Mouse (Mus musculus) embryonic facial prominence, embryonic 14.5 days (tissue): Measurements from ENCODE around the gene Dennd4b. TPM values are rescaled to one million over a fixed set of nuclear protein-coding genes. Genes with fewer than 3 reads are reported as not detected.

Experiments used
- ATAC-seq: fragments of 200-750 bp; cut with Nextera tagmentation; 2 replicates; pipeline ENCODE4 v1.8.0; 2017; ENCODE audit warnings: low read depth, moderate number of reproducible peaks, moderate TSS enrichment
- DNase-seq: peaks from one replicate; pipeline ENCODE4 v3.0.0-alpha.2; 2015; ENCODE audit warnings: low spot score
- H3K27ac ChIP-seq: fragments of 300-500 bp; sonication (generic); replicated peaks from 2 replicates; pipeline ENCODE4 v1.5.1; 2014; ENCODE audit warnings: low read depth, mild to moderate bottlenecking, low read length, moderate library complexity
- H3K27me3 ChIP-seq: fragments of 300-500 bp; sonication (generic); replicated peaks from 2 replicates; pipeline ENCODE4 v1.6.1; 2014; ENCODE audit warnings: low read length; ENCODE audit not compliant: control insufficient read depth, insufficient read depth
- H3K36me3 ChIP-seq: fragments of 300-500 bp; sonication (generic); 2 replicates; pipeline ENCODE4 v1.6.1; 2014; ENCODE audit warnings: low read length, mixed read lengths; ENCODE audit not compliant: control insufficient read depth, insufficient read depth
- H3K4me1 ChIP-seq: fragments of 300-500 bp; sonication (generic); 2 replicates; pipeline ENCODE4 v1.6.1; 2014; ENCODE audit warnings: antibody characterized with exemption, low read length; ENCODE audit not compliant: control insufficient read depth, insufficient read depth
- H3K4me2 ChIP-seq: fragments of 300-500 bp; sonication (generic); 2 replicates; pipeline ENCODE4 v1.6.1; 2014; ENCODE audit warnings: low read depth, mild to moderate bottlenecking, low read length, moderate library complexity, mixed read lengths
- H3K4me3 ChIP-seq: fragments of 300-500 bp; sonication (generic); 2 replicates; pipeline ENCODE4 v1.5.1; 2014; ENCODE audit warnings: low read depth, mild to moderate bottlenecking, low read length
- H3K9ac ChIP-seq: fragments of 300-500 bp; sonication (generic); 2 replicates; pipeline ENCODE4 v1.6.1; 2014; ENCODE audit warnings: low read depth, mild to moderate bottlenecking, low read length, moderate library complexity, mixed read lengths
- H3K9me3 ChIP-seq: fragments of 300-500 bp; sonication (generic); 2 replicates; pipeline ENCODE4 v1.6.1; 2016; ENCODE audit warnings: low read length; ENCODE audit not compliant: control insufficient read depth
- WGBS: fragments of 180-500 bp; shearing (Covaris S2); extraction: QIAGEN DNeasy Blood & Tissue Kit; methylation state at CpG from one replicate; pipeline ENCODE4 v1.1.7; 2014; 5-methylcytosine and 5-hydroxymethylcytosine counted together
- polyA plus RNA-seq: library from polyadenylated mRNA; unstranded; fragments of >200 nt; fragmentation: Nextera tagmentation; extraction: Ambion mirVana; gene quantifications from 2 replicates; pipeline ENCODE4 v1.2.1, GENCODE M21; 2014

Gene Dennd4b
- polyA plus RNA-seq, 1 experiment from 2014 or later = 4.7 TPM

GRCm38 (mm10) chr3:90231075-90231474, 33.9 kb upstream of the Dennd4b start:
- ATAC-seq = no peak
- 16% methylated on average over 8 of the region's 8 CpGs for WGBS
- peak overlapping the region; percentile 92; the same call in 1 of the 2 replicates for H3K27ac ChIP-seq

GRCm38 (mm10) chr3:90231507-90232333, 33.3 kb upstream of the Dennd4b start, which contains the start of gene Jtb:
Jtb (plus strand) TSS chr3:90231597.
- Histone ChIP-seq H3K9me3 (no peaks in the 10 kb centered on the region), H3K4me2 (peak within 1 kb of the TSS; percentile 83), H3K27ac (peak within 1 kb of the TSS; percentile 92), H3K4me3 (peak within 1 kb of the TSS; percentile 75), H3K27me3 (no peaks in the 10 kb centered on the region), H3K36me3 (peaks cover 31% of the 10 kb centered on the region), H3K4me1 (no peaks in the 10 kb centered on the region), H3K9ac (peak within 1 kb of the TSS; percentile 84)
- ATAC-seq = peak; percentile 98
- peak; percentile 97 for DNase-seq
- WGBS = 1% methylated on average over 52 of the region's 61 CpGs

More at GRCm38 (mm10) chr3:90231075-90231474, 33.9 kb upstream of the Dennd4b start:
- Histone ChIP-seq H3K4me3 (peak overlapping the region; percentile 75), H3K4me1 (no peaks in the 10 kb centered on the region), H3K4me2 (peak overlapping the region; percentile 83), H3K9ac (peak overlapping the region; percentile 84), H3K9me3 (no peaks in the 10 kb centered on the region), H3K27me3 (no peaks in the 10 kb centered on the region), H3K36me3 (peaks cover 26% of the 10 kb centered on the region)
- no peak for DNase-seq

DNA sequence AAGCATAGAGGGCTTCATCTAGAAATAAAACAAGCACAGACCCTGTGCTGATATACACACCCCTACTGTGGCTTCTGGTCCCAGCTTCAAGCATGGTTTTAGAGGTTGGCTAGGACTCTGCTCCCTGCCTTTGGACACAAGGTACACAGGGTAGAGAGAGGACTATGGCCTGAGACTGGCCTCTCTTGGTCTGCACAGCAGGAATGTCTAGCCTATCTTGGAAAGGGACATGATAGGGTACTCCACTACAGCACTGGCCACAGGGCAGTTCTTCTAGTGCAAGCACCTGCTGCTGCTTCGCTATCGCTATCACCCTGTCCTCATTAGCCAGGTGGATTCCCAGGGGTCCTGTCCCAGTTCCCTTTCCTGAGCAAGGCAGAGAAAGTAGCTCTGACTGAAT, 23.7 kb upstream of the Dennd4b start:
- Histone ChIP-seq H3K27ac (no peak overlapping the region), H3K4me1 (peaks cover 13% of the 10 kb centered on the region), H3K9ac (no peak overlapping the region), H3K27me3 (no peaks in the 10 kb centered on the region), H3K9me3 (no peaks in the 10 kb centered on the region), H3K4me2 (no peak overlapping the region), H3K36me3 (peaks cover 7% of the 10 kb centered on the region; the same call in 1 of the 2 replicates), H3K4me3 (no peak overlapping the region)
- DNase-seq = no peak
- ATAC-seq = no peak
- WGBS = 85% methylated on average over 2 of the region's 2 CpGs

- Histone ChIP-seq H3K27ac (no peak overlapping the region), H3K27me3 (no peaks in the 10 kb centered on the region), H3K36me3 (peaks cover 3% of the 10 kb centered on the region; the same call in 1 of the 2 replicates), H3K4me3 (no peak overlapping the region), H3K9ac (no peak overlapping the region), H3K4me1 (peaks cover 13% of the 10 kb centered on the region), H3K4me2 (no peak overlapping the region), H3K9me3 (no peaks in the 10 kb centered on the region)
- ATAC-seq = no peak
- WGBS = 84% methylated on average over 10 of the region's 10 CpGs
- no peak for DNase-seq
Observed at GRCm38 (mm10) chr3:90241669-90242358, 23.2 kb upstream of the Dennd4b start.

DNA sequence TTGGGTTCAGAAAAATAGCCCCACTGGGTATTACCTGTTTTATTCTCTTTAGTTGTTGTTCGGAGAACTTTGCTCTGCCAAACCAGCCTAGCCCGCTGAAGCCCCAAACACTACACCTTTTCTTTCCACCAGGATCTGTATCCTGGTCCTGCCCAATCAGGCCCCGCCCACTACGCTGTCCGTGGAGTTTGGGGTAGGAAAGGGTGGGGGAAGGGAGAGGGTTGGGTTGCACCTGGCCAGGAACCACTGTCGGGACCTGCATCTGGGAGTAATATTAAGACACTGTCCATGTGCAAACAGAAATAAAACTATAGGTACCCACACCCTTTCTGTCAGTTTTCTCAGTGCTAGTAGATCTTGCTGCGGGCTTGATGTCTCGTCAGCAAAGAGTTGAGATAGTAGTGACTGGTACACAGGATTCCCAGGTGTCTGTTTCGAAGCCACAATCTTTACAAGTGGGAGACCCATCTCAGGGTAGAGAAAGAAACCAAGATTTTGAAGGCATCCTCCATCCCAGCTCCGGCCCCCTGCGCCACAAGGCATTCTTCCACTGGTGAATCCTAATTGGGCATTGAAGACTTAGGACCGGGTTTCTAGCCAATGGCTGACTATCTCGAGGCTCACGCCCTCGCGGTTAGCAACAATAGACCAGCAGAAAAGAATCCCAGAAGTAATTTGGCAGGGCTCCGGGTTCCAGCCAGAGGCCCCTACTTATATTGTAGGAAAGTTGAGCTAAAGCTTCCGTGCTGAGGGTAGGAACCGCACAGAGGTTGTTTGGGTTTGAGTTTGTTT, 21.8 kb upstream of the Dennd4b start, which contains the start of gene Creb3l4:
TSS of gene Creb3l4 (minus strand) at position 529 of the 792 bp plus-strand sequence.
- 4% methylated on average over 19 of the region's 19 CpGs for WGBS
- peak; percentile 95 for DNase-seq
- ATAC-seq = peak; percentile 79
- Histone ChIP-seq H3K4me2 (peak within 1 kb of the TSS; percentile 66), H3K9ac (peak within 1 kb of the TSS; percentile 54), H3K27me3 (no peaks in the 10 kb centered on the region), H3K36me3 (no peaks in the 10 kb centered on the region), H3K4me1 (peaks cover 13% of the 10 kb centered on the region), H3K9me3 (no peaks in the 10 kb centered on the region), H3K27ac (peak within 1 kb of the TSS; percentile 88), H3K4me3 (peak within 1 kb of the TSS; percentile 33)

DNA sequence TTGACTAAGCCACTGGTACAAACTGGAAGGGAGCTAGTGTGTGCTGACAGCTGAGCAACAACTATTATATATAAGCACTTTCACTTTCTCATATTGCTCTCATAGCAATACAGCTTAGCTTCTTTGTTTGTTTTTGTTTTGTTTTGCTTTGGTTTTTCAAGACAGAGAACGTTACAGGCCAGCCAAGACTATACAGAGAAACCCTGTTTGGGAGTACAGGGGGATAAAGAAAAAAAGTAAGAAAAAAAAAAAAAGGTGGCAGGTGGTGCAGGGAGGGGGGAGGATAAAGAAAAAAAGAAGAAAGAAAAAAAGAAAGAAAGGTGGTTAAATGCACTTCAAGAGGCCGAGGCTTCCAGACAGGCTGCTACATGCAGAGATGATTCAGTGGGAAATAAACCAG, 19.6 kb upstream of the Dennd4b start:
- Histone ChIP-seq H3K4me3 (no peak overlapping the region), H3K4me2 (no peak overlapping the region), H3K36me3 (peaks cover 7% of the 10 kb centered on the region; the same call in 1 of the 2 replicates), H3K27me3 (no peaks in the 10 kb centered on the region), H3K9me3 (no peaks in the 10 kb centered on the region), H3K27ac (no peak overlapping the region), H3K9ac (no peak overlapping the region), H3K4me1 (peaks cover 16% of the 10 kb centered on the region)
- DNase-seq (peak; percentile 47), ATAC-seq (no peak)
- WGBS = 51% methylated on average over 2 of the region's 2 CpGs

DNA sequence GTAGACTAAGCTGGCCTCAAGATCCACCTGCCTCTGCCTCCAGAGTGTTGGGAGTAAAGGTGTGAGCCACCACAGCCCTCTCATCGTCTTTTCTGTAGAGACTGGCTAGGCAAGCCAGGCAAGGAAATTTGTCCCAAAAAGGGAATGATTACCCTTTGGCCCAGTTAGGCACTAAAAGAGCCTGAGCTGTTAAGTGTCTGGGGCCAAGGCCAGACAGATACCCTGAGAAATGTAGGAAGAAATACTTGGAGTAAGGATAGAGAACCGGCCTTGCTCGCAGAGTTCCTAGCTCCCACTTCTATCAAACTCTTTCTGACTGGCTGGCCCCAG, 17.4 kb upstream of the Dennd4b start:
- WGBS = 0% methylated on average over 3 of the region's 3 CpGs
- peak; percentile 12; the same call in 1 of the 2 replicates for ATAC-seq
- H3K9ac ChIP-seq = peak overlapping the region; percentile 87

More for the DNA sequence above, 17.4 kb upstream of the Dennd4b start:
- peak overlapping the region; percentile 74 for H3K4me2 ChIP-seq
- H3K27ac ChIP-seq = peak overlapping the region; percentile 95
- DNase-seq = no peak
- no peaks in the 10 kb centered on the region for H3K9me3 ChIP-seq
- H3K27me3 ChIP-seq = no peaks in the 10 kb centered on the region
- H3K4me1 ChIP-seq = peaks cover 16% of the 10 kb centered on the region
- peak overlapping the region; percentile 76 for H3K4me3 ChIP-seq
- H3K36me3 ChIP-seq = peaks cover 21% of the 10 kb centered on the region
